Mouse (Mus musculus): ENCODE measurements at regions not wholly inside any gene's neighbourhood (a gene's known extent, or its start where the extent isn't known, plus 50 kb on each side); places are given as distances from the start of the nearest gene placed in this dataset.

- DNase-seq (ENCODE audit: low spot score), result no peak
Observed at GRCm38 (mm10) chr15:93879006-93879405, 283.3 kb upstream of the Prickle1 start.

GRCm38 (mm10) chr15:93876335-93876734 lies 280.6 kb upstream of the Prickle1 start:
- no peak for DNase-seq (ENCODE audit: low spot score)

GRCm38 (mm10) chr15:93875685-93876084 lies 280.0 kb upstream of the Prickle1 start:
- no peak for DNase-seq (ENCODE audit: low spot score)

GRCm38 (mm10) chr15:93874206-93874605 lies 278.5 kb upstream of the Prickle1 start:
- DNase-seq (ENCODE audit: low spot score), result no peak

- DNase-seq (ENCODE audit: low spot score), result no peak
Observed at GRCm38 (mm10) chr15:93857336-93857901, 261.7 kb upstream of the Prickle1 start.

GRCm38 (mm10) chr15:93853221-93853620 lies 257.5 kb upstream of the Prickle1 start:
- no peak for DNase-seq (ENCODE audit: low spot score)

GRCm38 (mm10) chr15:93852126-93852525 lies 256.4 kb upstream of the Prickle1 start:
- DNase-seq (ENCODE audit: low spot score), result no peak

- DNase-seq (ENCODE audit: low spot score), result no peak
Observed at GRCm38 (mm10) chr15:93850388-93850787, 254.7 kb upstream of the Prickle1 start.

GRCm38 (mm10) chr15:93848830-93849229 lies 253.1 kb upstream of the Prickle1 start:
- no peak for DNase-seq (ENCODE audit: low spot score)

- DNase-seq (ENCODE audit: low spot score), result no peak
Observed at GRCm38 (mm10) chr15:93846797-93847196, 251.1 kb upstream of the Prickle1 start.

- DNase-seq (ENCODE audit: low spot score), result no peak
Observed at GRCm38 (mm10) chr15:93845801-93846200, 250.1 kb upstream of the Prickle1 start.

- DNase-seq (ENCODE audit: low spot score), result no peak
Observed at GRCm38 (mm10) chr15:93832956-93833355, 237.3 kb upstream of the Prickle1 start.

- DNase-seq (ENCODE audit: low spot score), result no peak
Observed at GRCm38 (mm10) chr15:93832431-93832936, 236.8 kb upstream of the Prickle1 start.

GRCm38 (mm10) chr15:93831148-93831547 lies 235.5 kb upstream of the Prickle1 start:
- DNase-seq (ENCODE audit: low spot score), result no peak

- DNase-seq (ENCODE audit: low spot score), result no peak
Observed at GRCm38 (mm10) chr15:93824729-93825694, 229.3 kb upstream of the Prickle1 start.

GRCm38 (mm10) chr15:93821236-93821635 lies 225.5 kb upstream of the Prickle1 start:
- no peak for DNase-seq (ENCODE audit: low spot score)

- DNase-seq (ENCODE audit: low spot score), result no peak
Observed at GRCm38 (mm10) chr15:93812011-93812410, 216.3 kb upstream of the Prickle1 start.

GRCm38 (mm10) chr15:93807993-93808392 lies 212.3 kb upstream of the Prickle1 start:
- no peak for DNase-seq (ENCODE audit: low spot score)

- no peak for DNase-seq (ENCODE audit: low spot score)
Observed at GRCm38 (mm10) chr15:93807505-93807904, 211.8 kb upstream of the Prickle1 start.

- no peak for DNase-seq (ENCODE audit: low spot score)
Observed at GRCm38 (mm10) chr15:93804703-93805102, 209.0 kb upstream of the Prickle1 start.

GRCm38 (mm10) chr15:93790531-93790930 lies 194.8 kb upstream of the Prickle1 start:
- DNase-seq (ENCODE audit: low spot score), result no peak

- no peak for DNase-seq (ENCODE audit: low spot score)
Observed at GRCm38 (mm10) chr15:93789762-93790161, 194.1 kb upstream of the Prickle1 start.

- no peak for DNase-seq (ENCODE audit: low spot score)
Observed at GRCm38 (mm10) chr15:93787361-93787760, 191.7 kb upstream of the Prickle1 start.

All from yolk sac, embryonic 10.5 days (tissue).